Mouse (Mus musculus) naive thymus-derived CD4-positive, alpha-beta T cell, adult 2 months (primary cell): ENCODE measurements around the gene Cdnf.

ENCODE experiments used
- DNase-seq: peaks from one replicate; pipeline ENCODE4 v3.0.0-alpha.2; 2011; ENCODE audit warnings: low read depth

Gene Cdnf

GRCm38 (mm10) chr2:3512552-3513454, at the start of gene Cdnf, which contains the start of the genes Gm45902 and Hspa14:
Cdnf (plus strand) TSS chr2:3513030.
Gm45902 (minus strand) TSS chr2:3512790.
Hspa14 (minus strand) TSS chr2:3512814.
- DNase-seq: peak; percentile 100

- no peak for DNase-seq
These were observed 38.9 kb upstream of the Cdnf start for GRCm38 (mm10) chr2:3473891-3474290.

- peak; percentile 79 for DNase-seq
These were observed 38.4 kb upstream of the Cdnf start for GRCm38 (mm10) chr2:3474361-3474805.

DNA sequence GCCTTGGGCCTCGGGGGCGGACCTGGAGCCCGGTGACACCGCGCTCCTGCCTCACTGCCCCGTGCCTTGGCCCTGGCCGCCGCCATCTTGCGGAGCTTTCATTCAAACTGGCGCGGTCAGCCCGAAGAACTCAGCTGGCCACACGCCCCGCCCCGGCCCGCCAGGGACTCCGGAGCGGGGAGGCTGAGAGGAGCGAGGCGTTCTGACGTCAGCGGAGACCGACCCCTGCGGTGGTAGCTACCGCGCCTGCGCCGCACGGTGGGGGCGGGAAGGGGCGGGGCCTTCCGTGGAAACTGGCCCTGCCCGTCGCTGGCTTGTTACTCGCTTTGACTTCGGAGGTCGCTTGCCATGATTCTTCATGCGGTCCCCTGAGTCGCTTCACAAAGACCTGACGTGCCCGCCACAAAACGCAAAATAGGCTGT, 38.0 kb upstream of the Cdnf start, which contains the start of gene Suv39h2:
Gene Suv39h2, minus strand, starts transcription at position 171 of the 423 bp plus-strand sequence.
- peak; percentile 98 for DNase-seq

DNA sequence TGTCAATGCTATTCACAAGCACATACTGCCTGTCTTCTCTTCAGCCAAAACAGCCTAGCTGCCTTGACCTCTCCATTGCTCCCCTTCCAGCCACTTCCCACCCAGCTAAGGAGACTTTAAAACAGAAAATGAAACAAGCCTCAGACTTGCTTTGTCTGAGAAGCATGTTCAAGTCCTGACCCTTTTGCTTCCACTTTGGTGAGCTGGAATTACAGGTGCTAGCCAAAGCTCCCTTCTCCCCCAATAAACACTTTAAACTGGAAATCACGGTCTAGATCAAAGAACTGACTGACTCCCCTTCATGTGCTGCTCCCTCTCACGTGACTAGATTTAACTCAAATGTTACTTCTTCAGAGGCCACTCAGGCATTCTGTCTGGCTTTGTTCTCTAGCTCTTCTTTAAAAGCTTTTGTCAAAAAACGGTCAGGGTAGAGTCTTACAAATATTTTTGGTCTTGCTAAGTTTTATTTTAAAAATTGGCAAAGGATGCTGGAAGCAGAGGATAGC, 37.0 kb upstream of the Cdnf start:
- no peak for DNase-seq

GRCm38 (mm10) chr2:3480239-3480638, 32.6 kb upstream of the Cdnf start:
- DNase-seq: no peak

- DNase-seq: no peak
These were observed 23.0 kb upstream of the Cdnf start for GRCm38 (mm10) chr2:3489816-3490215.

DNA sequence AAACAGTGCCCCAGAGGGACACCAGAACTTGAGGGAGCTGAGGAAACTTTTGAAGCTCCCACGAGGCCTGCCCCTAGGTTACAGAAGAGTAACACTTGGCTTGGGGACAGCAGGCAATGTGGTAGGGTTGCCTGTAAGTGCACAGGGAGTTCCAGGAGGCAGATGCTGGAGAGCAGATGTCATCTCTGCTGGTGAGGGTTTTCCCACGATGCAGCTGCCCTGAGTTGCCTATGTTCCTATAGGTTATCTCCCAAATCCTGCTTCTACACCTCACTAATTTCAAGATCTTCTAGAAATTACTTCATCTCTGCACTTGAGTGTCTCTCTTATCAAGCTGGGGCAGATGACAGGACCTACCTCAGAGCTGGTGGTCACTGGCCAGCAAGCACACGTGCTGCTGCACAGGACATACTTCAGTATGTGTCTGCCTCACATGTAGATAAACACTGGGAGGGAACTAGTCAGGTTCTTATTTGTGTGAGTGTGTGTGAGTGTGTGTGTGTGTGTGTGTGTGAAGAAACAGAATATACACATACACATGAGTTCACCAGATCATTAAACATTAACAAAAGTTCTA, 18.9 kb upstream of the Cdnf start:
- no peak for DNase-seq

- no peak for DNase-seq
These were observed 13.3 kb upstream of the Cdnf start for GRCm38 (mm10) chr2:3499543-3499942.

DNA sequence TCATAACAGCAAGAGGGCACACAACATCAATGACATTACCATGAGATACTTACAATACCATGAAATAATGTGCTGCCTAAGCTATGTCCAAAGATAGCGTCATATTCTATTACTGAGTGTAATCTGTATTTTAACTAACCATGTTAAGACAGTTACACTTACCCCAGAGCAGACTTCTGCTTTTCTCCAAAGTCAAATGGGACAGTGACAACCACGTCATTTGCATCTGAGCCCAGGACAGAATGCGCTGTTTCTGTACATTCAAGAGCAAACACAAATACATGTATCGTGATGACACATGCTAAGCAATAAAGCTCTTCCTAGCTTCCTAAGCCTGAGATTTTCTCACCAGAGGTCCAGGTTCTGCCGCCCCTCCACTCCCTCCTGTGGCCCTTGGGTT, 11.9 kb upstream of the Cdnf start:
- no peak for DNase-seq

DNA sequence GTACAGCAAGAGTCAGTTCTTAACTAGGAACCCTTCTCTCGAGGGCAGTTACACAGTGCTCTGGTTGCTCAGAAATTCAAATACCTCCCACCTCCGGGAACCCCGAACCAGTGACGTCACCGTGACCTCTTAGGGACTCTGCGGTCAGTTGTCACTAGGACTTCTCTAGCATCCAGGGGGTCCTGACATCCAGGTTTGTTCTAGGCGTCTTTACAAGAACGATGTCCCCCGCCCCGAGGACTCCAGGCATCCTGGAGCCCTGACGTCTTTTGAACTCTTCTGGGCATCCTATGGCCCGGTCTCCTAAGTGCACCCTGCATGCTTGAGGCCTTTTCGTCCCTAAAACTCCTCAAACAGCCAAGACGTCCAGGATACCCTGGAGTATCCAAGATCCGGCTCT, 754 bp upstream of the Cdnf start:
- peak; percentile 57 for DNase-seq

DNA sequence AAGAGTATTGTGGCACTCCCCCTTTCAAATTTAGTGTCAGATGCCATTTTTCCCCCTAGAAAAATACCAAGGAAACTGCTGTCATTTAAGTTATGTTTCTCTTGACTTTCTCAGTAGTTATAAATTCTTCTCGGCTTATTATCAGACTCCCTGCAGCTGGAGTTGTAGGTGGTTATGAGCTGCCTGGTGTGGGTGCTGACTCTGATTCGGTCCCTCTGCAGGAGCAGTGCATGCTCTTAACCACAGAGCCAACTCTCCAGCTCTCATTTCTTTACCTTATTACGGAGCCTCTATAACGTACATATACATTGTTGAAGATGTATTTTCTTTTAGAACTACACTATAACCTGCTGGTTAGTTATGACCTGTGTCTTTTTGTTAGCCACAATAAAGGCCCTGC, 9.7 kb downstream of the Cdnf start:
- no peak for DNase-seq

DNA sequence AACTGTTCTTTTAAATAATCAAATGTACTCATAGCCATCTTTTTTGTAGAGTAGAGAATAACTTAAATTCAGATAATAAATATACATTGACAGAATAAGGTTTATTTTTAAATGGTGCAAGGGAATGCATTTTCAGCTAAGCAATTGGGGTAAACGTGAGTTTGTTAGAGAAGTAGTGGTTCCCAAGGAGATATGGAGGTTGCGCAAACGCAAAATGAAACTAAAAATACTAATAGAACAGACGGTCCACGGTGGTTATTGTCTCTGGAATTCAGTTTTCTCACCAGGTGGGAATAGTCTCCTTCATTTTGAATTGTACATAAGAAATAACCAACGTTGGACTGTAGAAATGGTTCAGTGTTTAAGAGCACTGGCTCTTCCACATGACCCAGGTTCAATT, 13.5 kb downstream of the Cdnf start:
- no peak for DNase-seq

- DNase-seq: no peak
These were observed 28.7 kb downstream of the Cdnf start for GRCm38 (mm10) chr2:3541307-3542079.

DNA sequence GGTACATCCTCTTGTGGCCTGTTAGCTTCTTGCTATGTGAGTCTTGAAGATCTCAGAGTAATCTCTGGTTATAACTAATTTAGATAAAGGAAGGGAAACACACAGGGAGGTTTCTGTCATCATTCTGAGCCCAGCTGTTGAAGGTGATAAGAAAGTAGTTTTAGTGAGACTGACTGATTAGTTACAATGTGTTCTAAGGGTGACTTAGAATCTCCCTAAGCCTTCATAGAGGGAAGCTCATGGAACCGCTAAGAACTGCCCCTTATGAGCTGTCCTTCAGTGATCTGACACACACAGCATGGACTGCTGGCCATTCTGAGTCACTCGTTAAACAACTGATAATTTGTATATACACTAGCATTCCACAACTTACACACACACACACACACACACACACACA, 33.2 kb downstream of the Cdnf start:
- DNase-seq: no peak

DNA sequence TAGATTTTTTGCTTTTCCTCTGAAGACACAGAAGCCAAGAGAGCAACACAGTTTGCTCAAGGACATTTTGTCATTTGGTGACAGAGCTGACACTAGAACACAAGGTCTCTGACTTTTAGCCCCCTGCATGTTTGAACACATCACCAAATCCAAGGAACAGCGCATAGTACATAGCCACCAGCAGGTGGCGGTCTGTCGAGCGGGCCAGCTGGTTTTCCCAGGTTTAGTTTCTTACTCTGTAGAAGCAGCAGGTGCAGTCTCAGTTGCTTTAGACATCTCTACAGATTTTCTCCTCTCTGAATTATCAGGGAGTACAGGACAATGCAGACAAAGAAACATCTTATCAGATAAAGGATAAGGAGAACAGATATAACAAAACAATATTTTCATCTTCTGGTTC, 33.8 kb downstream of the Cdnf start:
- DNase-seq: peak; percentile 84

- no peak for DNase-seq
These were observed 57.4 kb downstream of the Cdnf start, which contains the start of gene Fam107b for GRCm38 (mm10) chr2:3570186-3570585. Fam107b (plus strand) TSS chr2:3570488.

DNA sequence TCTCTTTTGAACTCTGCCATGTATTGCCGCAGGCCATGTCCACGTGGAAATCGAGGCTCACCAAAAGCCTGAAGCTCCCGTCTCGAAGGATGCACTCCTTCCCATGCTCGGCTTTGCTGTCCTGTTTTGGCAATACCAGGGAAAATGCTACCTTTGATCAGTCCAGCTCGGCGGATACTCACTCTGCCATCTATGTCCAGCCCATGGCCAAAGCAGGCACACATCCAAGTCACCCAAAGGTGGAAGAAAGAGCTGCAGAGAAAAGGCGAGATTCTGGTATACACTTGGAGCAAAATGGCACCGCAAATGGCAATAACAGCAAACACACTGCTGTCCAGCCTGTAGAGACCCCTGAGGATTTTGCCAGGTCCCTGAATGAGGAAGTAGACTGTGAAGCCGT, 57.8 kb downstream of the Cdnf start:
- no peak for DNase-seq

DNA sequence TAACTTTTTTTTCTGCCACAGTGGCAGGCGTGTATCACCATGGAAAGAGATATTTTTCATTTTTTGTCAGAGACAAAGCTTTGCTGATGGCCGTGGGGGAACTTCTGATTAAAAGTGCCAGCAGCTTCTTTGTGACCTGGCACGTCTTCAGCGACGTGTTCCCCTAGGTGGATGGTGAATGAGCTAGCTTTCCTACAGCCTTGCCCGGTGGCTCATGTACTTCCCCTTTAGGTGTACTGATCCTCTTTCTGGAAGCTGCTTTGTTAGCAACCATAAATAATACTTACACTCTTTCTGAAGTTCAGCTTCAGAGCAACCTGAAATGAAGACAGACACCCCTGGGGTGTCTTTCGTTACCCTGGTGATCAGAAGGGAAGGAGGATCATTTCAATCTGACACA, 61.1 kb downstream of the Cdnf start:
- no peak for DNase-seq

GRCm38 (mm10) chr2:3575140-3575539, 62.3 kb downstream of the Cdnf start:
- no peak for DNase-seq
